19 mouse cellular contexts compared by ENCODE assay signal in genomic region chr1:91407819-91408218, GRCm38 (mm10). TPM values are rescaled to one million over a fixed set of nuclear protein-coding genes. Genes with fewer than 3 reads are reported as not detected.
"Had no signal": no experiment of that assay in that cellular context is flagged by ENCODE, and none has a peak within 500 bp of the region (broad histone marks: within the 10 kb centered on the region; RNA-seq: fewer than 3 reads in every experiment).

No protein-coding gene starts in this region.

- DNase-seq: liver, postnatal 0 days; lung, adult 2 months; lung, postnatal 14 days; lung, postnatal 36 days; right cerebral cortex, postnatal 14 days; thymus, adult 2 months; thymus, postnatal 25 days; thymus, postnatal 4 days had no signal

- H3K36me3 ChIP-seq: liver, embryonic 15.5 days; lung, embryonic 15.5 days; midbrain, embryonic 15.5 days; neural tube, embryonic 15.5 days had no signal

- H3K4me3 ChIP-seq: liver, embryonic 15.5 days; lung, embryonic 15.5 days; megakaryocyte, embryonic 14.5 days; midbrain, embryonic 13.5 days; midbrain, embryonic 15.5 days; neural tube, embryonic 13.5 days; neural tube, embryonic 15.5 days; stomach, embryonic 15.5 days had no signal

- H3K4me2 ChIP-seq: liver, embryonic 15.5 days; lung, embryonic 15.5 days; midbrain, embryonic 11.5 days; midbrain, embryonic 13.5 days; midbrain, embryonic 15.5 days; neural tube, embryonic 13.5 days; neural tube, embryonic 15.5 days; stomach, embryonic 15.5 days had no signal

- H3K27me3 ChIP-seq: lung, embryonic 15.5 days; midbrain, embryonic 15.5 days; neural tube, embryonic 13.5 days; neural tube, embryonic 15.5 days; stomach, embryonic 15.5 days had no signal

RNA-seq across cellular contexts. Expression of gene Erfe, which starts 41.6 kb away (rescaled TPM):
- polyA plus RNA-seq: macrophage had no signal

RNA-seq across cellular contexts. Expression of gene Klhl30, which starts 57.0 kb away (rescaled TPM):
- total RNA-seq: megakaryocyte progenitor cell, adult 5-6 weeks had no signal
- polyA plus RNA-seq: macrophage had no signal
